Mouse (Mus musculus): ENCODE data around the gene Eps8. TPM values are rescaled to one million over a fixed set of nuclear protein-coding genes. Genes with fewer than 3 reads are reported as not detected.

Gene Eps8
- polyA plus RNA-seq, 1 experiment from 2014 or later = 209 TPM

- H3K9me3 ChIP-seq (ENCODE audit: control insufficient read depth) = no peaks in the 10 kb centered on the region
- 73% methylated on average over 5 of the region's 5 CpGs for WGBS
- no peak overlapping the region for H3K4me2 ChIP-seq (replicated peaks; ENCODE audit: low read depth)
- no peak overlapping the region for H3K4me3 ChIP-seq (ENCODE audit: low read depth, low read length)
- H3K27ac ChIP-seq (ENCODE audit: low read depth, low read length) = no peak overlapping the region
- no peak overlapping the region for H3K9ac ChIP-seq (ENCODE audit: low read depth, low read length)
- no peak for TF ChIP-seq CTCF (IDR thresholded peaks at IDR 0.05; ENCODE audit: low read depth)
- ATAC-seq = no peak
- H3K27me3 ChIP-seq (replicated peaks; ENCODE audit: control insufficient read depth, insufficient read depth, low read length) = no peaks in the 10 kb centered on the region
- H3K4me1 ChIP-seq (replicated peaks; ENCODE audit: control insufficient read depth, insufficient read depth, low read length) = no peaks in the 10 kb centered on the region
- no peaks in the 10 kb centered on the region for H3K36me3 ChIP-seq (ENCODE audit: control insufficient read depth, insufficient read depth)
Measured at GRCm38 (mm10) chr6:137636131-137636530, 18.5 kb downstream of the Eps8 start.

GRCm38 (mm10) chr6:137633626-137634025, 21.1 kb downstream of the Eps8 start:
- 66% methylated on average over 4 of the region's 4 CpGs for WGBS
- ATAC-seq = no peak
- H3K4me3 ChIP-seq (ENCODE audit: low read depth, low read length) = no peak overlapping the region

GRCm38 (mm10) chr6:137633121-137633520, 21.6 kb downstream of the Eps8 start:
- no peak overlapping the region for H3K4me2 ChIP-seq (replicated peaks; ENCODE audit: low read depth)
- H3K9ac ChIP-seq (ENCODE audit: low read depth, low read length) = no peak overlapping the region
- no peak for ATAC-seq
- no peak for TF ChIP-seq CTCF (IDR thresholded peaks at IDR 0.05; ENCODE audit: low read depth)
- no peaks in the 10 kb centered on the region for H3K4me1 ChIP-seq (replicated peaks; ENCODE audit: control insufficient read depth, insufficient read depth, low read length)
- no peak overlapping the region for H3K27ac ChIP-seq (ENCODE audit: low read depth, low read length)
- H3K4me3 ChIP-seq (ENCODE audit: low read depth, low read length) = no peak overlapping the region
- H3K27me3 ChIP-seq (replicated peaks; ENCODE audit: control insufficient read depth, insufficient read depth, low read length) = no peaks in the 10 kb centered on the region
- WGBS = 80% methylated on average over 8 of the region's 8 CpGs
- H3K9me3 ChIP-seq (ENCODE audit: control insufficient read depth) = no peaks in the 10 kb centered on the region
- H3K36me3 ChIP-seq (ENCODE audit: control insufficient read depth, insufficient read depth) = no peaks in the 10 kb centered on the region

More at GRCm38 (mm10) chr6:137633626-137634025, 21.1 kb downstream of the Eps8 start:
- Histone ChIP-seq H3K4me1 (replicated peaks; ENCODE audit: control insufficient read depth, insufficient read depth, low read length) (no peaks in the 10 kb centered on the region), H3K27me3 (replicated peaks; ENCODE audit: control insufficient read depth, insufficient read depth, low read length) (no peaks in the 10 kb centered on the region), H3K9ac (ENCODE audit: low read depth, low read length) (no peak overlapping the region), H3K4me2 (replicated peaks; ENCODE audit: low read depth) (no peak overlapping the region), H3K36me3 (ENCODE audit: control insufficient read depth, insufficient read depth) (no peaks in the 10 kb centered on the region), H3K9me3 (ENCODE audit: control insufficient read depth) (no peaks in the 10 kb centered on the region), H3K27ac (ENCODE audit: low read depth, low read length) (no peak overlapping the region)
- no peak for TF ChIP-seq CTCF (IDR thresholded peaks at IDR 0.05; ENCODE audit: low read depth)

GRCm38 (mm10) chr6:137630387-137630786, 24.3 kb downstream of the Eps8 start:
- Histone ChIP-seq H3K36me3 (ENCODE audit: control insufficient read depth, insufficient read depth) (no peaks in the 10 kb centered on the region), H3K4me3 (ENCODE audit: low read depth, low read length) (no peak overlapping the region), H3K4me1 (replicated peaks; ENCODE audit: control insufficient read depth, insufficient read depth, low read length) (no peaks in the 10 kb centered on the region), H3K4me2 (replicated peaks; ENCODE audit: low read depth) (no peak overlapping the region), H3K27ac (ENCODE audit: low read depth, low read length) (no peak overlapping the region), H3K9me3 (ENCODE audit: control insufficient read depth) (no peaks in the 10 kb centered on the region), H3K9ac (ENCODE audit: low read depth, low read length) (no peak overlapping the region), H3K27me3 (replicated peaks; ENCODE audit: control insufficient read depth, insufficient read depth, low read length) (no peaks in the 10 kb centered on the region)
- 87% methylated on average over 13 of the region's 13 CpGs for WGBS
- TF ChIP-seq CTCF (IDR thresholded peaks at IDR 0.05; ENCODE audit: low read depth) = no peak
- no peak for ATAC-seq

GRCm38 (mm10) chr6:137629603-137630231, 25.0 kb downstream of the Eps8 start:
- H3K4me2 ChIP-seq (replicated peaks; ENCODE audit: low read depth) = no peak overlapping the region
- no peak overlapping the region for H3K27ac ChIP-seq (ENCODE audit: low read depth, low read length)
- H3K9me3 ChIP-seq (ENCODE audit: control insufficient read depth) = no peaks in the 10 kb centered on the region
- no peak for TF ChIP-seq CTCF (IDR thresholded peaks at IDR 0.05; ENCODE audit: low read depth)
- H3K27me3 ChIP-seq (replicated peaks; ENCODE audit: control insufficient read depth, insufficient read depth, low read length) = no peaks in the 10 kb centered on the region
- no peak overlapping the region for H3K9ac ChIP-seq (ENCODE audit: low read depth, low read length)
- no peaks in the 10 kb centered on the region for H3K36me3 ChIP-seq (ENCODE audit: control insufficient read depth, insufficient read depth)
- WGBS = 60% methylated on average over 13 of the region's 13 CpGs
- no peak overlapping the region for H3K4me3 ChIP-seq (ENCODE audit: low read depth, low read length)
- no peak for ATAC-seq
- H3K4me1 ChIP-seq (replicated peaks; ENCODE audit: control insufficient read depth, insufficient read depth, low read length) = no peaks in the 10 kb centered on the region

- H3K36me3 ChIP-seq (ENCODE audit: control insufficient read depth, insufficient read depth) = no peaks in the 10 kb centered on the region
- TF ChIP-seq CTCF (IDR thresholded peaks at IDR 0.05; ENCODE audit: low read depth) = no peak
- H3K27me3 ChIP-seq (replicated peaks; ENCODE audit: control insufficient read depth, insufficient read depth, low read length) = no peaks in the 10 kb centered on the region
- 43% methylated on average over 6 of the region's 6 CpGs for WGBS
- ATAC-seq = peak; percentile 49; the same call in 1 of the 2 replicates
- no peak overlapping the region for H3K4me2 ChIP-seq (replicated peaks; ENCODE audit: low read depth)
- H3K4me1 ChIP-seq (replicated peaks; ENCODE audit: control insufficient read depth, insufficient read depth, low read length) = no peaks in the 10 kb centered on the region
- H3K9me3 ChIP-seq (ENCODE audit: control insufficient read depth) = no peaks in the 10 kb centered on the region
- no peak overlapping the region for H3K4me3 ChIP-seq (ENCODE audit: low read depth, low read length)
- H3K9ac ChIP-seq (ENCODE audit: low read depth, low read length) = no peak overlapping the region
- no peak overlapping the region for H3K27ac ChIP-seq (ENCODE audit: low read depth, low read length)
Measured at GRCm38 (mm10) chr6:137628715-137629114, 26.0 kb downstream of the Eps8 start.

Data from intestine, postnatal 0 days (tissue).